Mouse (Mus musculus): Measurements from ENCODE around the gene Radil. TPM values are rescaled to one million over a fixed set of nuclear protein-coding genes. Genes with fewer than 3 reads are reported as not detected.

Radil gene
- total RNA-seq, 2 experiments from 2014 or later, result 19.5 to 20.4 TPM

DNA sequence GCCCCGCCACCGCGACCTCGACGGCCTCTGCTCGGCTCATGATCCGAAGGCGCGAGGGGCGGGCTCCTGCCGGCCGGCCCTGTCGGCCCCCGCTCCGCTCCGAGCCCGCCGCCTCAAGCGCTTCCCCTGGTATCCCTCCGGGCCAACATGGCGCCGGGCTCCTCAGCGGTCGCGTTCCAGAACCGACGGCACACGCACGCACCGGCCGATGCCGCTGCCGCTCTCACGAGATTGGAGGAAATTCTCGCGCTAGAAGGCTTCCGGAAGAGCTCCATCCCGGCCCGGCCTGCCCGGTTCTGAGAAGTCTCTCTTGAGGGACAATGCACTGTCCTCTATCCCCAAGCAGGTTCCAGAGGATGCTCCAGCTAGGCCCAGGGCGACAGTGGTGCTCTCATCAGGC is 21.0 kb downstream of the Radil start, which contains the start of gene Papolb:
Gene Papolb, minus strand, starts transcription at position 162 of the 400 bp plus-strand sequence.
- Histone ChIP-seq H3K27ac (no peak within 1 kb of the TSS), H3K4me3 (no peak within 1 kb of the TSS)
- no peak for DNase-seq (ENCODE audit: extremely low spot score in 1 of 2, low spot score in 2 of 2)
- intact Hi-C loops (cut with DNase I), result no loop called here
- TF ChIP-seq CTCF (IDR thresholded peaks at IDR 0.05), result no peak

DNA sequence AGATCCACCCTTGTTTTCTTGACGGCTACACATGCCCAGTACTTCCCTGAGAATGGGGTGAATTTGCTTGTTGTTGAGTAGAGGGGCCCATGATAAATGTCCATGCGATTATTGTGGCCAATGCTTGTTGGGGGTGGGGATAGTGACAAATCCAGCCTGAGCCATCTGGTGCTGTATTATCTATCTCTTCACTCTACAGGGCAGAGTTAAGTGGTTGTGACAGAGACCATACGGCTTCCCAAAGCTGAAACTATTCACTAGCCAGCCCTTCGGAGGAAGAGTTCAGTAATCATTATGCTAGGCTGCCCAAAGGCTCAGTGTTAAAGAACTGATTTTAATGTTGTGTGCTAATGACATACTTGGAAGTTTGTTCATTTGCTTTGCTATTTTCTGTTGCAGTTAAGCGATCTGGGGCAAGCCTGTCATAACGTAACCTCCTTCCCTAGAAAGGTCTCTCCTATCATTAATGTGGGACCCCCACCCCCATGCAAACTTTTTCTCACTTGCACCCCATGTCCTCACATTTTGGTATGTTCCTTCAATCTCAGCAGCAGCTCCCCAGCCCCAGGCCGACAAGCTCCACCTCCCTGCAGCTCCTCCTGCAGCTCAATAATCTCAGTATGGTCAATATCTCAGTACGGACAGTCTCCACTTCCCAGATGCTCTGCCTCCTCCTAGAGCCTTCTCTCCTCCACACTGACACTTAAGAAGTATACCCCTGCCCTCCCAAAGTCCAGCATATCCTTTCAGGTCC is 26.0 kb downstream of the Radil start:
- Histone ChIP-seq H3K4me3 (no peak overlapping the region), H3K27ac (no peak overlapping the region)
- intact Hi-C loops (cut with DNase I), result no loop called here
- TF ChIP-seq CTCF (IDR thresholded peaks at IDR 0.05), result no peak
- no peak for DNase-seq (ENCODE audit: extremely low spot score in 1 of 2, low spot score in 2 of 2)

DNA sequence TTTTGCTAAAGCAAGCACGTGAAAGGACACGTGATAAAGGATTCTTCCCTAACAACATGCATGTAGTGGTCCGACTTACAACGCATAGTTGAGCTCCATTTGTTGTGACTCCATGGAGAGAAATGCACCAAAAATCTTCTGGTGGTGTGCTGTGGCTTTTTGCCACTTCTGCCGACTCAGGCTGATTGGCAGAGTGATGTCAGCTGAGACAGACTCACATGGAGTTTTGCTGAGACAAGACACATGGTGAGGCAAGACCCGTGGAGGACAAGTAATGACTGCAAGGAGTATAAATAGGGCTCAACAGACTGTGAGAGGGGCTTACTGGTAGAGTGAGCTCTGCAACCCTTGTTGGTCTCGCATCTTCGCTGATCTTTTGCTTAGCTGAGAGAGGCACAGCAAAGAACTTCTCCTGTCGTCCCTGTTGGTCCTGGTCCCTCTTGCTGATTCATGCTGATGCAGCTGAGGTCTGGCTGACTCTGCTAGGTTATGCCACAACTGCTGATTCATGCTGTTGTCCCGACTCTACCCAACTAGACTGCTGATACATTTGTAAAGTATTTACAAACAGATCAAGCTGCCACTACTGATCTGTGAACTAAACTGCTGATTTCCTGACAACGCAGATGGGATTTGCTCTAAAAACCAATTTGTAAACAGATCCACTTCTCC is 29.6 kb downstream of the Radil start:
- Histone ChIP-seq H3K4me3 (no peak overlapping the region), H3K27ac (no peak overlapping the region)
- no peak for TF ChIP-seq CTCF (IDR thresholded peaks at IDR 0.05)
- intact Hi-C loops (cut with DNase I), result no loop called here
- DNase-seq (ENCODE audit: extremely low spot score in 1 of 2, low spot score in 2 of 2), result no peak

DNA sequence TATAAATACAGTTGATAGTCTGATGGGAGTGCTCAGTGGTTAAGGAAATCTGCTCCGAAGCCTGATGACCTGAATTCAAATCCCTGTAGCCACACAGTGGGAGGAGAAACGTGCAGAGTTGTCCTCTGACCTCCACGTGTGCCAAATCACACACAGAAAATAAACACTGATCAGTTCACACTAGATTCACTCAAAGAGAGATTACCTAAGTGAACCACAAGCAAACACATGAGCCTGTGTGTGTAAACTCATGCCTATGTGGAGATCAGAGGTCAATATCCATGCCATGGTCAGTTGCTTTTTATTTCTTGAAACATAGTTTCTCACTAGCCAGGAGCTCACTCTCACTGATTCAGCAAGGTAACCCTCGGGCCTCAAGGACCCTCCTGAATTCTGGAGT is 30.5 kb downstream of the Radil start:
- Histone ChIP-seq H3K27ac (no peak overlapping the region), H3K4me3 (no peak overlapping the region)
- no peak for DNase-seq (ENCODE audit: extremely low spot score in 1 of 2, low spot score in 2 of 2)
- TF ChIP-seq CTCF (IDR thresholded peaks at IDR 0.05), result no peak
- intact Hi-C loops (cut with DNase I), result no loop called here

DNA sequence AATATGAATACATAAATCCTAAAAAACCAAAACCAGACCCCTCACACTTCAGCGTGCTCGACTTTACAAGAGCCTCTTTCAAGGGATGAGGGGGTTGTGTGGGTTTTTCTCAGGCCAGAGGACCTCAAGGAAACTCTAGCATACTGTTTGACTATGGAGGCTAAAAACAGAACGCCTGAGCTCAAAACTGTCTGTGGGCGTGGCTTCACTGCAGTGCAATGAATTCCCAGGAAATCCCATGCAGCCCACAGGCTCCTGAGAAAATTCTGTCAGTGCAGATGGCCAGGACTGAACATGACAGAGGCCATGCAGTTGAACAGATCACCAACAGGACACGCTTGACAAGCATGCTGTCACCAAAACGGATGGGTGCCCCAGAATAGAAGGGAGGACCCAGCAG is 31.9 kb downstream of the Radil start:
- Histone ChIP-seq H3K4me3 (no peak overlapping the region), H3K27ac (no peak overlapping the region)
- intact Hi-C loops (cut with DNase I), result no loop called here
- TF ChIP-seq CTCF (IDR thresholded peaks at IDR 0.05), result no peak
- no peak for DNase-seq (ENCODE audit: extremely low spot score in 1 of 2, low spot score in 2 of 2)

DNA sequence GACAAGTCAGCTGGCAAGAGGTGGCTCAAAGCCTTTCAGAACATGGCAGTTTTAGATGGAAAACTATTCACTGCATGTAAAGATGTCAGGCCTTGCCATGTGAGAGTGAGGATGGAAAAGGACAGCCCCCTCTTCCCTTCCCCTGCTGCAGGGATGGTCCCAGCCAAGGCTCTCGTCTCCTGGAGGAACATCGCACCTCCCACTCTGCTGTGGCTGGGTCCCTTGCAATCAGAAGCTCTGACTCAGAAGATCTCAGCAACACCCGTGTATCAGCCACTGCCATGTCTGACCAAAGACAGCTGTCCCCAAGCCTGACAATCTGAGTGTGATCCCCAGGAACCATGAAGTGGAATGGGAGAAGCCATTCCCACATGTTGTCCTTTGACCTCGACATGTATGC is 38.8 kb downstream of the Radil start:
- Histone ChIP-seq H3K27ac (no peak overlapping the region), H3K4me3 (no peak overlapping the region)
- no peak for TF ChIP-seq CTCF (IDR thresholded peaks at IDR 0.05)
- intact Hi-C loops (cut with DNase I), result no loop called here
- no peak for DNase-seq (ENCODE audit: extremely low spot score in 1 of 2, low spot score in 2 of 2)

DNA sequence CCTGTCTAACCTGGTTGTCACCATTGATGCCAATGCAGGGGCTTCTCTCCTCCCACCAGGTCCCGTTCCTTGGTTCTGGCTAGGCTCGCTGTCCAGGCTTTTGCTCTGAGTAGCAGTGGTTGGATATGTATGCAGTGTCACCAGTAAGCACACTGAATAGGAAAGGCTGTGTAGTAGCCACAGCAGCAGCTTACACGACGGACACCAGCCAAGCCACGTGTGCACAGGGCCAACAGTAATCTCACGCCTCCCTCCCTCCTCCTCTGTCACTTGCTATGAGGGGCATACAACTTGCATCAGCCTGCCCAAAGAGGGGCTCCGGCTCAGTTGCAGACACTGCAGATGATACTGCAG is 40.9 kb downstream of the Radil start:
- DNase-seq (ENCODE audit: extremely low spot score in 1 of 2, low spot score in 2 of 2), result no peak
- no peak for TF ChIP-seq CTCF (IDR thresholded peaks at IDR 0.05)
- intact Hi-C loops (cut with DNase I), result no loop called here
- Histone ChIP-seq H3K4me3 (no peak overlapping the region), H3K27ac (no peak overlapping the region)

DNA sequence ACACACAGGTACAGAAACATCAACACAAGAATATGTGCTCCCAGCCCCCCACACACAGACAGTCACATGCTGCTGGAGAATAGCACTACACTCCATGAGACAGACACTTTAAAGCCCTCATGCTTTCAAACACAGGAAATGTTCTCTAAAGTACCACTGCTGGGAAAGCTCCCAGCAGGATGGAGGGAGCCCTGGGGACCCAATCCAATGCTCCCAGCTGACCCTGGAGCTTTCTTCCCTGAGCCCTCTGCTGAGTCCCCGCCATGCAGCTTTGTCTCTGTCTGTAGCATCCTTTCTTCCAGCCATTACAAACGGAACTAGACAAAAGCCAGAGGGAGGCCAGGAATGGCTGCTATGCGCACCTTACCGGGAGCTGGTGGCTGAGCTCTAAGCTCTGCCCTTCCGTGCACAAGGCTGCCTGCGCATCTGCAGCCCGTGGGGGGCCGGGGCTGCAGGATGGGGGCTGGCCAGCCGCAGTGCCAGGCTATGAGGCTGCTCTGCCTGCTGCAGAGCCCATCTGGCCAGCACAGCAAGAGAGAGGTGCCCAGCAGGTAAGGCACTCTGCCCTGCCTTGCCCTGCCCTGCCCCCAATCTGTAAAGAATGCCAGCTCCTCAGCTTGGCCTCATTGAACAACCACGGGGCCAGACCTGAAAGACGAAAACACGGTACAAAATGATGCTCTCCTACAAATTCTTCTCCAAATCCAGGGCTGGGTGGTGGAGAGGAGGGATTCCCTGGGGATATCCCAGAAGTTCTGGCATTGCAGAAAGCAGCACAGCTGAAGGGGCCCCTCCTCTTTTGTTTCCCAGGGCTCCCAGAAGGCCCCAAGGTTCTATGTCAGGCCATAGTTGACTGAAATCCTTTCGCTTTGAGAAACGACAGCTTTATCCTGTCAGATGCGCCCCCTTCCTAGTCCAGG is 41.5 kb downstream of the Radil start:
- no peak for DNase-seq (ENCODE audit: extremely low spot score in 1 of 2, low spot score in 2 of 2)
- Histone ChIP-seq H3K4me3 (no peak overlapping the region), H3K27ac (no peak overlapping the region)
- no peak for TF ChIP-seq CTCF (IDR thresholded peaks at IDR 0.05)
- intact Hi-C loops (cut with DNase I), result no loop called here

DNA sequence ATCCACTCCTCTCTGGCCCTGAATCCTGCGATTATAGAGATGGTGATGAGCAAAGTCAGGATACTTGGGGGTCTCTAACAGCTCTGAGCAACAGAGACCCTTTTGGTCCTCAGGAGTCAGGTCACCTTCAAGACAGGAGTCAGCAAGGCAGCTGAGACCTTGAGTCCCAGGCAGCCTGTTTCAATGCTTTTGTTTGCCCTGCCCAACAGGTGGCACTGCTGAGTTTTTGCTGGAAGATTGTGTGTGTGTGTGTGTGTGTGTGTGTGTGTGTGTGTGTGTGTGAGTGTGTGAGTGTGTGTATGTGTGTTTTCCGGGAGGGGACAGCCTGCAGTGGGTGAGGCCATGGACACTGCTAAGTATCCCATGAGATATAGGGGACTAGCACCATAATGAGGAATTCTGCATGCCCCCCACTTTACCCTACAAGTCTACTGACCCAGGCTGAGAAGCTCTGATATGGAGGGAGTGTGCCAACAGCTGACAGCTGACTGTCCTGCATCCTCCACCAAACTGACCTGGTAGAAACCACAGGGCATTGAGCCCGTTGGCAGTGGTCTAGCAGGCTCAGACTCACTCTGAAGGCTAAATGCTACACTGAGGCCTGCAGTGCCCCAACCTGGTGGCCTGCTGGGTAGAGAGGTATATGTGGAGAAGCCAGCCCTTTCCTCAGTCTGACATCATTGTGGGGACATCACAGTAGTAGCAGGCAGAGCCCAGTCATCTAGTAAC is 45.0 kb downstream of the Radil start:
- no peak overlapping the region for H3K27ac ChIP-seq
- peak; percentile 10; the same call in 1 of the 2 replicates for TF ChIP-seq CTCF (IDR thresholded peaks at IDR 0.05)
- intact Hi-C loops (cut with DNase I), result no loop called here
- no peak overlapping the region for H3K4me3 ChIP-seq
- no peak for DNase-seq (ENCODE audit: extremely low spot score in 1 of 2, low spot score in 2 of 2)

DNA sequence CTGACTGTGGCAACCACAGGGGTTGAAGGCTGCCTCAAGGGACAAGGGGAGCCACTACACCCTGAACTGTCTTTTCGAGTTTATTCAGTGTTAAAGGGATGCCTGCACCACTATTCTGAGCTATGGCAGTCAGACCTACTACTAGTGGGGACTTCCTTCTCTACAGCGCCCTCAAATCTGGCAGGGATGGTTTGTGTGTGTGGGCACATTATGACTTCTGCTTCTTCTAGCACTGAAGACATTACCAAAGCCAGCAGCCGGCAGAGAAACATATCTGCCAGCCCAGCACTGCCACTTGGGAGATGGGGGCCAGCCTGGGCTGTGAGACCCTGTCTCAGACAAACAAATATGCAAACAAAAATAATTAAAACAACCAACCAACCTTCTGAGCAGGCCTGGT is 46.7 kb downstream of the Radil start:
- no peak overlapping the region for H3K4me3 ChIP-seq
- intact Hi-C loops (cut with DNase I), result loop anchor here (5.0 kb wide), 2 partner anchors 113 to 213 kb away; no protein-coding TSS in a partner anchor
- no peak for DNase-seq (ENCODE audit: extremely low spot score in 1 of 2, low spot score in 2 of 2)
- no peak overlapping the region for H3K27ac ChIP-seq
- no peak for TF ChIP-seq CTCF (IDR thresholded peaks at IDR 0.05)

DNA sequence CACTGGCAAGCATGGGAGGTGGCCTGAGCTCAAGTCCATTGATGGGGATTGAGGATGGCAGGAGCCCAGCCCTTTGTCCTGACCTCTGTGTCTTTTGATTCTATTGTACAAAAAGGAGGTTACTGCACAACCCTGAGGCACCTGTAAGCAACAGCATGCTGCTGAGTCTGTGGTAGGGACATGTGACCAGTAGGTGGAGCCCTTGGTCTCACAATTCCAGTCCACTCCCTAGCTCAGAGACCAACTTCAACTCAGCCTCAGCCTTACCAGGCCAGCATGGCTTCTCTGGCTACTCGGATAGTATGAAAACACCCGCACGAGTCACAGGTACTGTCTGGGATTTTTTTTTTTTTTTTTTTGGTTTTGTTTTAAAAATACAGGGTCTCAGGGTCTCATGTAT is 48.5 kb downstream of the Radil start:
- DNase-seq (ENCODE audit: extremely low spot score in 1 of 2, low spot score in 2 of 2), result peak; percentile 77 to 79
- H3K27ac ChIP-seq, result no peak overlapping the region
- intact Hi-C loops (cut with DNase I), result loop anchor here (5.0 kb wide), 2 partner anchors 115 to 215 kb away; no protein-coding TSS in a partner anchor
- TF ChIP-seq CTCF (IDR thresholded peaks at IDR 0.05), result peak; percentile 76
- H3K4me3 ChIP-seq, result no peak overlapping the region

Measured in left cerebral cortex, adult 2 months (tissue).